Mouse (Mus musculus) brain, embryonic 14.5 days (tissue): ENCODE measurements around the gene Twist2.

ENCODE experiments used
- CTCF ChIP-seq: fragments of 200-500 bp; IDR thresholded peaks from 2 replicates; pipeline ENCODE4 v1.5.1; 2012; ENCODE audit warnings: inconsistent platforms, mild to moderate bottlenecking, moderate library complexity, borderline replicate concordance; ENCODE audit not compliant: insufficient read depth, insufficient read length; ENCODE audit errors: extremely low read depth
- POLR2A ChIP-seq: fragments of 200-500 bp; IDR thresholded peaks from 2 replicates; pipeline ENCODE4 v1.6.1; 2012; ENCODE audit warnings: mild to moderate bottlenecking, inconsistent platforms, borderline replicate concordance; ENCODE audit not compliant: poor library complexity, insufficient read depth, insufficient read length, severe bottlenecking; ENCODE audit errors: extremely low read depth

GRCm38 (mm10) chr1:91800348-91800747 lies 913 bp upstream of the Twist2 start:
- TF ChIP-seq CTCF, result no peak
- TF ChIP-seq POLR2A, result no peak
